Mouse (Mus musculus) heart, embryonic 11.5 days (tissue): ENCODE measurements around the gene Col20a1. TPM values are rescaled to one million over a fixed set of nuclear protein-coding genes. Genes with fewer than 3 reads are reported as not detected.

Experiments
- ATAC-seq: fragments of 200-750 bp; cut with Nextera tagmentation; replicated peaks from 2 replicates; pipeline ENCODE4 v1.8.0; 2017; ENCODE audit warnings: moderate library complexity; ENCODE audit not compliant: insufficient number of reproducible peaks, low FRiP score, low TSS enrichment
- H3K27ac ChIP-seq: fragments of 300-500 bp; sonication (generic); 2 replicates; pipeline ENCODE4 v1.5.1; 2014; ENCODE audit warnings: mild to moderate bottlenecking, low read depth, low read length
- H3K27me3 ChIP-seq: fragments of 300-500 bp; sonication (generic); 2 replicates; pipeline ENCODE4 v1.6.1; 2014; ENCODE audit warnings: mild to moderate bottlenecking, low read length, mixed read lengths; ENCODE audit not compliant: control insufficient read depth, insufficient read depth
- H3K36me3 ChIP-seq: fragments of 300-500 bp; sonication (generic); 2 replicates; pipeline ENCODE4 v1.6.1; 2014; ENCODE audit warnings: mild to moderate bottlenecking, low read length, moderate library complexity, mixed read lengths; ENCODE audit not compliant: control insufficient read depth, insufficient read depth
- H3K4me1 ChIP-seq: fragments of 300-500 bp; sonication (generic); 2 replicates; pipeline ENCODE4 v1.6.1; 2014; ENCODE audit warnings: low read length; ENCODE audit not compliant: control insufficient read depth, insufficient read depth
- H3K4me2 ChIP-seq: fragments of 300-500 bp; sonication (generic); 2 replicates; pipeline ENCODE4 v1.6.1; 2014; ENCODE audit warnings: mild to moderate bottlenecking, moderate library complexity
- H3K4me3 ChIP-seq: fragments of 300-500 bp; sonication (generic); 2 replicates; pipeline ENCODE4 v1.5.1; 2014; ENCODE audit warnings: low read depth, low read length
- H3K9ac ChIP-seq: fragments of 300-500 bp; sonication (generic); 2 replicates; pipeline ENCODE4 v1.6.1; 2014; ENCODE audit warnings: mild to moderate bottlenecking, low read depth, low read length, moderate library complexity
- H3K9me3 ChIP-seq: fragments of 300-500 bp; sonication (generic); replicated peaks from 2 replicates; pipeline ENCODE4 v1.6.1; 2016; ENCODE audit warnings: low read length; ENCODE audit not compliant: control insufficient read depth
- WGBS: fragments of 180-500 bp; shearing (Covaris S2); extraction: QIAGEN DNeasy Blood & Tissue Kit; methylation state at CpG from one replicate; pipeline ENCODE4 v1.1.7; 2014; ENCODE audit not compliant: insufficient replicate concordance; 5-methylcytosine and 5-hydroxymethylcytosine counted together
- polyA plus RNA-seq: library from polyadenylated mRNA; unstranded; fragments of >200 nt; fragmentation: Nextera tagmentation; extraction: Ambion mirVana; gene quantifications from 2 replicates; pipeline ENCODE4 v1.2.1, GENCODE M21; 2014

Col20a1 gene
- polyA plus RNA-seq, 1 experiment from 2014 or later, result 0.17 TPM

GRCm38 (mm10) chr2:180960187-180960586, 26.1 kb upstream of the Col20a1 start:
- Histone ChIP-seq H3K4me2 (no peak overlapping the region), H3K36me3 (no peaks in the 10 kb centered on the region), H3K9me3 (no peaks in the 10 kb centered on the region), H3K4me1 (peaks cover 12% of the 10 kb centered on the region), H3K4me3 (no peak overlapping the region), H3K27me3 (peaks cover 6% of the 10 kb centered on the region), H3K9ac (no peak overlapping the region), H3K27ac (no peak overlapping the region)
- no peak for ATAC-seq
- 65% methylated on average over 3 of the region's 3 CpGs for WGBS

- no peak overlapping the region for H3K4me3 ChIP-seq
- no peak overlapping the region for H3K9ac ChIP-seq
- peak; percentile 53 for ATAC-seq
- H3K36me3 ChIP-seq, result no peaks in the 10 kb centered on the region
- no peaks in the 10 kb centered on the region for H3K9me3 ChIP-seq
- H3K4me1 ChIP-seq, result peaks cover 17% of the 10 kb centered on the region
- H3K4me2 ChIP-seq, result no peak overlapping the region
- no peak overlapping the region for H3K27ac ChIP-seq
- no peaks in the 10 kb centered on the region for H3K27me3 ChIP-seq
- WGBS, result 50% methylated on average over 2 of the region's 2 CpGs
Observed at GRCm38 (mm10) chr2:180962616-180963308, 23.6 kb upstream of the Col20a1 start.

- peaks cover 24% of the 10 kb centered on the region for H3K4me1 ChIP-seq
- H3K4me3 ChIP-seq, result no peak overlapping the region
- 6% methylated on average over 5 of the region's 5 CpGs for WGBS
- no peaks in the 10 kb centered on the region for H3K27me3 ChIP-seq
- no peak overlapping the region for H3K4me2 ChIP-seq
- no peaks in the 10 kb centered on the region for H3K36me3 ChIP-seq
- no peak for ATAC-seq
- no peak overlapping the region for H3K27ac ChIP-seq
- no peak overlapping the region for H3K9ac ChIP-seq
- H3K9me3 ChIP-seq, result no peaks in the 10 kb centered on the region
Observed at GRCm38 (mm10) chr2:180963956-180964355, 22.4 kb upstream of the Col20a1 start.

DNA sequence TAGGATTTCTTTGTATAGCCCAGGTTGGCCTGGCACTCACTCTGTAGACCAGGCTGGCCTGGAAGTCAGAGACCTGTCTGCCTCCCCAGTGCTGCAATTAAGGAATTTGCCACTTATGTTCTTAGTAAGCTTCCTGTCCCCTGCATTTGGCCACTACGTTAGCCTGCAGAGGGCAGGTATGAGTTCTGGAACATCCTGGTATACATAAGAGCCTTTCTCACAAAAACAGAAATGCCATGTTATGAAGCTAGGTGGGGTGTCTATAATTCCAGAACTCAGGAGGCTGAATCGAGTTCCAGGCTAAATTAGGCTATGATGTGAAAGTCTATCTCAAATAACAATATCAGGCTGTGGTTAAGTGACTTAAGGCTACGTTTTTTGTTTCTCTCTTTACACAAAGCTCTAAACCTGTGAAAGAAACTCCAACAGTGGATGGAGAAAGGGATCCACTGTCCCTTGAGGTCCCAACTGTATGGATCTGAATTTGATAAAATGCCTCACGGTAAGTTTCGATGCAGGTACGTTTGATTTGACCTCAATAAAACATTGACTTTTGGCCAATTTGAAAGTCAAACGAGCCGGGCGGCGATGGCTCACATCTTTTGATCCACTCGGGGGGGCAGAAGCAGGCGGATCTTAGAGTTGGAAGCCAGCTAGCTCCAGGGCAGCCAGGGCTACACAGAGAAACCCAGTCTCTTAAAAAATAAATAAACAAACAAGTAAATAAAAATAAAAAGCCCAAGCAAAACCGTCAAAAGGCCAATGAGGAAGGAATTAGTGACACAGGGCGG, 20.0 kb upstream of the Col20a1 start:
- Histone ChIP-seq H3K36me3 (peaks cover 3% of the 10 kb centered on the region), H3K9me3 (no peaks in the 10 kb centered on the region), H3K4me2 (peak overlapping the region; percentile 74), H3K27ac (peak overlapping the region; percentile 91), H3K27me3 (no peaks in the 10 kb centered on the region), H3K4me3 (peak overlapping the region; percentile 92), H3K4me1 (peaks cover 24% of the 10 kb centered on the region), H3K9ac (peak overlapping the region; percentile 89)
- ATAC-seq, result no peak
- WGBS, result 15% methylated on average over 14 of the region's 14 CpGs

DNA sequence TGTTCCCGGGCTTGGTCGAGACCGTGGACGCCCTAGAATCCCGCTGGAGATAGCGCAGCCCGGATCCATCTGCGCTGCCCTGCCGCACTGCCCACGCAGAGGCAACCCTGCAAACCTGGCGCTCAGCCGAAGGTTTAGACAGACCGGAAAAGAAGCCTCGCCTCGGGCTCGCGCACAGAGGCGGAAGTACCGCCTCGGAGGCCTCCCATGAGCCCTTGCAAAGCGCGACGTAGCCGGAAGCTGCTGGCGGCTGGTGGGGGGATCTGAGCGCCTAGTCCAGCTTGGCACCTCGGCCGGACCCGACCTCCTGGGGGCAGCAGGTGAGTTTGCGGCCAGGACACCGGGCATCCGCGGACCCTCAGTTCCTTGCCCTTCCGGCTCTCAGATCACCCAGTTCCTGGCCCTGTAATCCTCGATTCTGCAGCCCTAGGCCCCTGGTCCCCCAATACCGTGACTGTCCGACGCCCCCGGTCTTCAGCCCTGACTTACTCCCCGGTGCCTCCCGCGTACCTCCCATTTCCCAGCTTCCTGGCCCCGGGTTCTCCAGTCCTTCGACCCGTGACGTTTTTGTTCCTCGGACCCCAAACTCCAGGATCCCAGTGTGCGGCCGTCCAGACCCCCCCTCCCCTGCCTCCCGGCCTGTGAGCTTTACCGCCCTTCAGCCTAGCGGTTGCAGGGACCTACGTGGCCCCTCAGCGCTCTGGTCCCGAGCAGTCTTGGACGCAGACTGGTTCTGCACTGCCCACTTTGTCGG, 19.1 kb upstream of the Col20a1 start, which contains the start of gene Arfgap1:
Gene Arfgap1 (plus strand): TSS at position 216 of the 754 bp plus-strand sequence.
- peak; percentile 89 for ATAC-seq
- H3K9me3 ChIP-seq, result no peaks in the 10 kb centered on the region
- under 1% methylated on average over 57 of the region's 57 CpGs for WGBS
- H3K9ac ChIP-seq, result peak within 1 kb of the TSS; percentile 89
- H3K4me2 ChIP-seq, result peak within 1 kb of the TSS; percentile 74
- peak within 1 kb of the TSS; percentile 91 for H3K27ac ChIP-seq
- peaks cover 11% of the 10 kb centered on the region for H3K36me3 ChIP-seq
- H3K4me3 ChIP-seq, result peak within 1 kb of the TSS; percentile 92
- peaks cover 20% of the 10 kb centered on the region for H3K4me1 ChIP-seq
- H3K27me3 ChIP-seq, result no peaks in the 10 kb centered on the region

DNA sequence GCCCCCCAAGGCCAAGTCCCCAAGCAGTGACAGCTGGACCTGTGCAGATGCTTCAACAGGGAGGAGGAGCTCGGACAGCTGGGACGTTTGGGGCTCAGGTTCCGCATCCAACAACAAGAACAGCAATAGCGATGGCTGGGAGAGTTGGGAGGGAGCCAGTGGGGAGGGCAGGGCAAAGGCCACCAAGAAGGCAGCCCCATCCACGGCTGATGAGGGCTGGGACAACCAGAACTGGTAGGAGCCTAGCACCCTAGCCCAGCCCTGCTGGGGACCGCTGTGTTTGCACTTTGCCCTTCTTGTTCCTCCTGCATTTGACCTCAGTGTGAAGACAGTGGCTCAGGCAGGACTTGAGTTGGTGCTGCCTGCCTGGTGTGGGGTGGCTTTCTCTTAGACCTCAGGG, 5.2 kb upstream of the Col20a1 start:
- 81% methylated on average over 6 of the region's 6 CpGs for WGBS
- Histone ChIP-seq H3K4me1 (no peaks in the 10 kb centered on the region), H3K4me2 (no peak overlapping the region), H3K36me3 (peaks cover 40% of the 10 kb centered on the region), H3K4me3 (no peak overlapping the region), H3K9ac (no peak overlapping the region), H3K27me3 (no peaks in the 10 kb centered on the region), H3K27ac (no peak overlapping the region), H3K9me3 (no peaks in the 10 kb centered on the region)
- no peak for ATAC-seq

- no peak for ATAC-seq
- Histone ChIP-seq H3K36me3 (peaks cover 5% of the 10 kb centered on the region), H3K4me2 (no peak overlapping the region), H3K4me1 (peaks cover 11% of the 10 kb centered on the region; the same call in 1 of the 2 replicates), H3K27ac (no peak overlapping the region), H3K9me3 (no peaks in the 10 kb centered on the region), H3K9ac (no peak overlapping the region), H3K27me3 (no peaks in the 10 kb centered on the region), H3K4me3 (no peak overlapping the region)
- 75% methylated on average over 2 of the region's 2 CpGs for WGBS
Observed at GRCm38 (mm10) chr2:180985635-180986034, 700 bp upstream of the Col20a1 start.

DNA sequence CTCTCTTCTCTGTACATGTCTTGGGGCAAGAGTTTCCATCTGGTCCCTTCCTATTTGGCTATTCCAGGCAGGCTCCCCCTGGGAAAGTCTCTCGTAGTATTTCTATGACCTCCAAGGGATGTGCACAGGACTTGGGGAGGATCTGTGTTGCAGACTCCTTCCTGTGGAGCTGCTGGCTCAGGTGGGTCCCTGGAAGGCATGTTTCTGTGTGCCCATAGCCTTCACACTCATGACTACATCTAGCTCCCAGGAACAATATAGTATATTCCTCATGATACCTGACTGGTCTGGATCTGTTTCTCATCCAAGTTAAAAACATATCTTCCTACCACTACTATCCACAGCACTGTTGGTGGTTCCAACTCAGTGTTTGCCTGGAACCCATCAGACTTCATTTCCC, 666 bp downstream of the Col20a1 start:
- no peak overlapping the region for H3K4me2 ChIP-seq
- H3K9me3 ChIP-seq, result no peaks in the 10 kb centered on the region
- no peak overlapping the region for H3K9ac ChIP-seq
- ATAC-seq, result no peak
- peaks cover 11% of the 10 kb centered on the region; the same call in 1 of the 2 replicates for H3K4me1 ChIP-seq
- peaks cover under 1% of the 10 kb centered on the region; the same call in 1 of the 2 replicates for H3K36me3 ChIP-seq
- H3K4me3 ChIP-seq, result no peak overlapping the region
- H3K27me3 ChIP-seq, result no peaks in the 10 kb centered on the region
- WGBS, result 77% methylated on average over 1 of the region's 1 CpGs
- no peak overlapping the region for H3K27ac ChIP-seq
